Mouse (Mus musculus): Measurements from ENCODE around the gene Rab27a. TPM values are rescaled to one million over a fixed set of nuclear protein-coding genes. Genes with fewer than 3 reads are reported as not detected.

The Rab27a gene
- total RNA-seq, 4 experiments from 2014 or later, result 17.1 to 18.2 (median 17.9) TPM

Small RNA genes lying within 50 kb of the gene (microRNA-seq; reads per million reads assigned to microRNA genes)
- 0 reads per million in 2 experiments for gene Gm27353

Other genes starting within 250 kb of the Rab27a start
- gene Prtg, start 238.0 kb upstream of the Rab27a start, total RNA-seq (2022), result 1 to 10 TPM; 2.2 to 2.9 (median 2.7) TPM
- gene Pygo1, start 119.2 kb upstream of the Rab27a start, total RNA-seq (2022), result 10 to 100 TPM; 26.3 to 31.3 (median 28.8) TPM
- gene Dyx1c1, start 86.1 kb upstream of the Rab27a start, total RNA-seq (2022), result 1 to 10 TPM; 1.5 to 3.1 (median 2.7) TPM
- gene Gm44503, start 86.0 kb upstream of the Rab27a start, total RNA-seq (2022), result not detected
- gene Ccpg1os, start 59.5 kb upstream of the Rab27a start, total RNA-seq (2022), result 10 to 100 TPM in 3 of 4 experiments, 1 to 10 TPM in 1; 9.2 to 15.1 (median 13.6) TPM
- gene Ccpg1, start 59.4 kb upstream of the Rab27a start, total RNA-seq (2022), result 100 to 1,000 TPM; 130 to 173 (median 150) TPM
- 10 to 100 TPM; 15.5 to 19.3 (median 17.3) TPM for gene Pigb, start 4.5 kb upstream of the Rab27a start, total RNA-seq (2022)
- 1 to 10 TPM; 3.0 to 5.4 (median 4.5) TPM for gene Khdc3, start 57.0 kb downstream of the Rab27a start, total RNA-seq (2022)
- gene Gm20509, start 57.6 kb downstream of the Rab27a start, total RNA-seq (2022), result 1 to 10 TPM; 1.0 to 4.3 (median 1.3) TPM
- gene Rsl24d1, start 68.6 kb downstream of the Rab27a start, total RNA-seq (2022), result 10 to 100 TPM; 55.8 to 64.9 (median 60.1) TPM

Data from layer of hippocampus, adult 8-10 months (tissue).